Mouse (Mus musculus) heart, adult 2 months (tissue): ENCODE results near the gene P4ha2.

Experiments used
- CTCF ChIP-seq: fragments of 200-600 bp; IDR thresholded peaks from 2 replicates; pipeline ENCODE4 v1.8.1; 2022; ENCODE audit warnings: antibody characterized with exemption, mild to moderate bottlenecking, moderate library complexity
- EP300 ChIP-seq: fragments of 200-500 bp; IDR thresholded peaks from 2 replicates; pipeline ENCODE4 v1.6.1; 2011; ENCODE audit warnings: low read depth, low read length, control low read depth; ENCODE audit not compliant: insufficient read depth
- POLR2A ChIP-seq: fragments of 200-500 bp; IDR thresholded peaks from 2 replicates; pipeline ENCODE4 v1.6.1; 2011; ENCODE audit warnings: mild to moderate bottlenecking, low read depth, low read length, control low read depth; ENCODE audit not compliant: insufficient read depth

- TF ChIP-seq EP300 (no peak), CTCF (no peak), POLR2A (no peak)
Observed at GRCm38 (mm10) chr11:54050205-54050604, 49.7 kb upstream of the P4ha2 start.
